Mouse (Mus musculus) neural tube, embryonic 11.5 days (tissue): ENCODE measurements around the gene Rreb1. TPM values are rescaled to one million over a fixed set of nuclear protein-coding genes. Genes with fewer than 3 reads are reported as not detected.

Experiments used
- ATAC-seq: fragments of 200-750 bp; cut with Nextera tagmentation; 2 replicates; pipeline ENCODE4 v1.8.0; 2017; ENCODE audit warnings: moderate number of reproducible peaks, mild to moderate bottlenecking, moderate TSS enrichment, moderate library complexity; ENCODE audit not compliant: insufficient read depth, low FRiP score, low TSS enrichment
- DNase-seq: peaks from one replicate; pipeline ENCODE4 v3.0.0-alpha.2; 2015; ENCODE audit warnings: low spot score
- H3K27ac ChIP-seq: fragments of 300-500 bp; sonication (generic); 2 replicates; pipeline ENCODE4 v1.5.1; 2014; ENCODE audit warnings: low read depth, mild to moderate bottlenecking, low read length
- H3K27me3 ChIP-seq: fragments of 300-500 bp; sonication (generic); 2 replicates; pipeline ENCODE4 v1.6.1; 2014; ENCODE audit warnings: mild to moderate bottlenecking, low read length, mixed read lengths; ENCODE audit not compliant: control insufficient read depth, insufficient read depth
- H3K36me3 ChIP-seq: fragments of 300-500 bp; sonication (generic); 2 replicates; pipeline ENCODE4 v1.6.1; 2014; ENCODE audit warnings: mild to moderate bottlenecking, low read length, moderate library complexity, mixed read lengths; ENCODE audit not compliant: control insufficient read depth, insufficient read depth
- H3K4me1 ChIP-seq: fragments of 300-500 bp; sonication (generic); 2 replicates; pipeline ENCODE4 v1.6.1; 2014; ENCODE audit warnings: low read length, mixed read lengths; ENCODE audit not compliant: control insufficient read depth, insufficient read depth
- H3K4me2 ChIP-seq: fragments of 300-500 bp; sonication (generic); 2 replicates; pipeline ENCODE4 v1.6.1; 2014; ENCODE audit warnings: low read depth, mild to moderate bottlenecking, moderate library complexity
- H3K4me3 ChIP-seq: fragments of 300-500 bp; sonication (generic); 2 replicates; pipeline ENCODE4 v1.5.1; 2014; ENCODE audit warnings: low read depth, low read length
- H3K9ac ChIP-seq: fragments of 300-500 bp; sonication (generic); 2 replicates; pipeline ENCODE4 v1.6.1; 2014; ENCODE audit warnings: mild to moderate bottlenecking, low read length
- H3K9me3 ChIP-seq: fragments of 300-500 bp; sonication (generic); 2 replicates; pipeline ENCODE4 v1.6.1; 2016; ENCODE audit warnings: low read length; ENCODE audit not compliant: control insufficient read depth
- WGBS: fragments of 180-500 bp; shearing (Covaris S2); extraction: QIAGEN DNeasy Blood & Tissue Kit; methylation state at CpG from one replicate; pipeline ENCODE4 v1.1.7; 2014; 5-methylcytosine and 5-hydroxymethylcytosine counted together
- polyA plus RNA-seq: library from polyadenylated mRNA; unstranded; fragments of >200 nt; fragmentation: Nextera tagmentation; extraction: Ambion mirVana; gene quantifications from 2 replicates; pipeline ENCODE4 v1.2.1, GENCODE M21; 2014

The Rreb1 gene
- polyA plus RNA-seq, 1 experiment from 2014 or later: 5.9 TPM

GRCm38 (mm10) chr13:37923643-37924460 lies 145.7 kb downstream of the Rreb1 start:
- no peaks in the 10 kb centered on the region for H3K27me3 ChIP-seq
- H3K4me1 ChIP-seq: no peaks in the 10 kb centered on the region
- H3K4me3 ChIP-seq: no peak overlapping the region
- H3K36me3 ChIP-seq: no peaks in the 10 kb centered on the region
- H3K4me2 ChIP-seq: no peak overlapping the region
- no peaks in the 10 kb centered on the region for H3K9me3 ChIP-seq
- no peak overlapping the region for H3K27ac ChIP-seq
- no peak for ATAC-seq
- no peak for DNase-seq
- WGBS: 87% methylated on average over 10 of the region's 10 CpGs
- H3K9ac ChIP-seq: no peak overlapping the region

- no peak for ATAC-seq
- Histone ChIP-seq H3K9ac (no peak overlapping the region), H3K9me3 (no peaks in the 10 kb centered on the region), H3K4me1 (no peaks in the 10 kb centered on the region), H3K4me3 (no peak overlapping the region), H3K27me3 (no peaks in the 10 kb centered on the region), H3K36me3 (0 out of 2 replicates have a peak, but pooled peaks cover 2% of the 10 kb centered on the region), H3K27ac (no peak overlapping the region), H3K4me2 (no peak overlapping the region)
- DNase-seq: no peak
- WGBS: 87% methylated on average over 4 of the region's 4 CpGs
These were observed 146.3 kb downstream of the Rreb1 start for GRCm38 (mm10) chr13:37924461-37924948.

DNA sequence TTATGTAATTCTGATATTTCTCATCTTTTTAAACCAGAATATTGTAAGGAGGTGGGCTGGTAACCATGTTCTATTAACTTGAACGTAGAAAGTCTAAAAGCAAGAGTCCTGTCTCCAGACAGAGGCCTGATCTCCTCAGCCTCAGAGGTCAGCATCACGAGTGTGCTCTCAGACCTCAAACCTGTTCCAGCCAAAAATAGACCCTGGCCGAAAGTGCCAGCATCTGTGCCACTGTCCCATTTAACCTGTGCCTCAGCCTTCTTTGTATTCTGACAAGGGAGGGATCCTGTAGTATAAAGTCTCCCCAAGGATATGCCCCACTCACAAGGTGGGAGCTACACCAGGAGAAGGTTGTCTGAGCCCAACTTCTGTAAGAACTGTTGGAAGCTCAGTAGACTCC lies 148.2 kb downstream of the Rreb1 start:
- no peaks in the 10 kb centered on the region for H3K27me3 ChIP-seq
- H3K27ac ChIP-seq: no peak overlapping the region
- 91% methylated on average over 3 of the region's 3 CpGs for WGBS
- H3K9me3 ChIP-seq: no peaks in the 10 kb centered on the region
- H3K36me3 ChIP-seq: peaks cover 4% of the 10 kb centered on the region; the same call in 1 of the 2 replicates
- no peak overlapping the region for H3K9ac ChIP-seq
- H3K4me1 ChIP-seq: no peaks in the 10 kb centered on the region
- H3K4me3 ChIP-seq: no peak overlapping the region
- ATAC-seq: no peak
- H3K4me2 ChIP-seq: no peak overlapping the region
- DNase-seq: no peak

GRCm38 (mm10) chr13:37929532-37929931 lies 151.3 kb downstream of the Rreb1 start:
- H3K27me3 ChIP-seq: no peaks in the 10 kb centered on the region
- H3K9ac ChIP-seq: no peak overlapping the region
- DNase-seq: no peak
- H3K9me3 ChIP-seq: no peaks in the 10 kb centered on the region
- no peak for ATAC-seq
- H3K27ac ChIP-seq: no peak overlapping the region
- no peak overlapping the region for H3K4me2 ChIP-seq
- WGBS: 96% methylated on average over 17 of the region's 17 CpGs
- H3K4me3 ChIP-seq: no peak overlapping the region
- no peaks in the 10 kb centered on the region for H3K4me1 ChIP-seq
- peaks cover 4% of the 10 kb centered on the region; the same call in 1 of the 2 replicates for H3K36me3 ChIP-seq

- Histone ChIP-seq H3K4me2 (no peak overlapping the region), H3K36me3 (peaks cover 4% of the 10 kb centered on the region; the same call in 1 of the 2 replicates), H3K4me1 (no peaks in the 10 kb centered on the region), H3K4me3 (no peak overlapping the region), H3K9me3 (no peaks in the 10 kb centered on the region), H3K9ac (no peak overlapping the region), H3K27me3 (no peaks in the 10 kb centered on the region), H3K27ac (no peak overlapping the region)
- WGBS: 90% methylated on average over 13 of the region's 13 CpGs
- no peak for DNase-seq
- no peak for ATAC-seq
These were observed 151.9 kb downstream of the Rreb1 start for GRCm38 (mm10) chr13:37930091-37930490.

GRCm38 (mm10) chr13:37930621-37931020 lies 152.4 kb downstream of the Rreb1 start:
- WGBS: 95% methylated on average over 23 of the region's 23 CpGs
- no peaks in the 10 kb centered on the region for H3K9me3 ChIP-seq
- H3K9ac ChIP-seq: no peak overlapping the region

GRCm38 (mm10) chr13:37931210-37931922 lies 153.2 kb downstream of the Rreb1 start:
- no peak overlapping the region for H3K27ac ChIP-seq
- H3K9me3 ChIP-seq: no peaks in the 10 kb centered on the region
- no peak for DNase-seq
- 83% methylated on average over 27 of the region's 27 CpGs for WGBS
- no peaks in the 10 kb centered on the region for H3K4me1 ChIP-seq
- H3K36me3 ChIP-seq: peaks cover 4% of the 10 kb centered on the region; the same call in 1 of the 2 replicates
- no peak overlapping the region for H3K4me2 ChIP-seq
- no peak overlapping the region for H3K4me3 ChIP-seq
- no peak overlapping the region for H3K9ac ChIP-seq
- ATAC-seq: no peak
- no peaks in the 10 kb centered on the region for H3K27me3 ChIP-seq

More at GRCm38 (mm10) chr13:37930621-37931020, 152.4 kb downstream of the Rreb1 start:
- Histone ChIP-seq H3K4me3 (no peak overlapping the region), H3K27ac (no peak overlapping the region), H3K4me1 (no peaks in the 10 kb centered on the region), H3K4me2 (no peak overlapping the region), H3K36me3 (peaks cover 4% of the 10 kb centered on the region; the same call in 1 of the 2 replicates), H3K27me3 (no peaks in the 10 kb centered on the region)
- ATAC-seq (no peak), DNase-seq (no peak)

- no peak overlapping the region for H3K4me3 ChIP-seq
- no peaks in the 10 kb centered on the region for H3K9me3 ChIP-seq
- peaks cover 4% of the 10 kb centered on the region; the same call in 1 of the 2 replicates for H3K36me3 ChIP-seq
- no peaks in the 10 kb centered on the region for H3K27me3 ChIP-seq
- H3K9ac ChIP-seq: no peak overlapping the region
- 81% methylated on average over 4 of the region's 4 CpGs for WGBS
- H3K4me1 ChIP-seq: no peaks in the 10 kb centered on the region
- DNase-seq (no peak), ATAC-seq (no peak)
- H3K27ac ChIP-seq: no peak overlapping the region
- H3K4me2 ChIP-seq: no peak overlapping the region
These were observed 155.9 kb downstream of the Rreb1 start for GRCm38 (mm10) chr13:37934075-37934474.
